Mouse (Mus musculus): ENCODE data around the gene Agpat4. TPM values are rescaled to one million over a fixed set of nuclear protein-coding genes. Genes with fewer than 3 reads are reported as not detected.

Agpat4 gene
- polyA plus RNA-seq, 1 experiment from 2014 or later: 38.8 TPM

DNA sequence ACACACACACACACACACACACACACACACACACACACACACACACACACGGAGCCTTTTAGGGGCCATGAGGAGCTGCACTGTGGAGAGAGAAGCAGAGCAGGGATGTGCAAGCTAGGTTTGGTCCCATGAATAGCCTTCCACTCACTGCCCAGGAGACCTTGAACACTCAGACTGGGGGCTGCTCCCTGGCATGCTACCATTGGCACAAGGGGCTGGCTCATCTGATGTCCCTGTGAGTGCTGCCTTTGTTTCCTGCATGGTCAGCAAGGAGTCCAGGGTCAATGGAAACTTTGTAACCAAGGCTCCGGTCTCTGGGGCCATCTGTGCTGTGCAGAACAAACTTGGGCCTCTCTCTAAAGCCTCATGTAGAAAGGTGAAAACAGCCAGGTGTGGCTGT is 10.5 kb downstream of the Agpat4 start:
- 77% methylated on average over 2 of the region's 2 CpGs for WGBS

DNA sequence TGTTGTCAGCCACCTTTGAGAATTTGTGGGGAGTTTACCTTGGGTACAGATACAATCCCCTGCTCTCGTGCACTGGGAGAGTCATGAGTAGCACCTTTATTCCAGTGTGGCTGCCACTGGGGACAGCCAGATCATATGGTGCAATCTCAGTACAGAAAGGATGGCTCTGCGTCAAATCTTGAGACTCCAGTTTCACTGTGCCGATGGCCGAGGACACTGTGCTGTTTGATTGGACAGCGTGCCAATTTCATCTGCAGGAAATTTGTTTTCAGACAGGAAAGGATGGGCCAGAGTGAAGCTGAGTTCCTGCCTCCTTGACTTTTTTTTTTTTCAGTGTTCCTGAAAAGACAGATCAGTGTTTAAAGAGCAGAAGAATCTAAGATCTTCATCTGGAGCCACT is 12.7 kb downstream of the Agpat4 start:
- no peaks in the 10 kb centered on the region for H3K9me3 ChIP-seq
- H3K27ac ChIP-seq: no peak overlapping the region
- no peak overlapping the region for H3K4me3 ChIP-seq
- H3K36me3 ChIP-seq: peaks cover 36% of the 10 kb centered on the region
- 0 out of 2 replicates have a peak, but pooled peaks cover 4% of the 10 kb centered on the region for H3K4me1 ChIP-seq
- no peak overlapping the region for H3K9ac ChIP-seq
- ATAC-seq (ENCODE audit: low FRiP score, low read depth): no peak
- H3K4me2 ChIP-seq (replicated peaks): no peak overlapping the region
- 76% methylated on average over 5 of the region's 5 CpGs for WGBS
- no peaks in the 10 kb centered on the region for H3K27me3 ChIP-seq

More for the DNA sequence above, 10.5 kb downstream of the Agpat4 start:
- no peak overlapping the region for H3K4me3 ChIP-seq
- H3K9me3 ChIP-seq: no peaks in the 10 kb centered on the region
- H3K9ac ChIP-seq: no peak overlapping the region
- H3K36me3 ChIP-seq: peaks cover 45% of the 10 kb centered on the region
- no peak overlapping the region for H3K4me2 ChIP-seq (replicated peaks)
- H3K27me3 ChIP-seq: no peaks in the 10 kb centered on the region
- no peak for ATAC-seq (ENCODE audit: low FRiP score, low read depth)
- 0 out of 2 replicates have a peak, but pooled peaks cover 4% of the 10 kb centered on the region for H3K4me1 ChIP-seq
- no peak overlapping the region for H3K27ac ChIP-seq

DNA sequence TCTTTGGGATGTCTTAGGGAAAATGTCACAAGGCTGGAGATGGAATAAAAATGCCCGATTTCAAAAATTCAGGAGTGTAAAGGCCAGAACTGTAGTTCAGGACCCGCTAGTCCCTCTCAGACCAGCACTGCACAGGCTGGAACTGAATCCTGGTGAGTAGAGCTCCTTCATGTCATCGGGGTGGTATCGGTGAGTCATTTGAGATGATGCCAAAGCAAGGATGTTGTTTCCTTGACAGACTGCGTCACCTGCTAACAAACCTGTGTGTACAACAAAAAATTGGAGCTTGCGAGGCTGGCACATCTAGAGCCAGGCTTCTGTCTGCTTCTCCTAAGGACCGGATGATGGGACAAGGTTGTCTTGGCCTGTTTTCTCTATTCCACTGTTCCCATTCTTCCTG is 13.1 kb downstream of the Agpat4 start:
- H3K4me1 ChIP-seq: 0 out of 2 replicates have a peak, but pooled peaks cover 4% of the 10 kb centered on the region
- ATAC-seq (ENCODE audit: low FRiP score, low read depth): no peak
- H3K36me3 ChIP-seq: peaks cover 32% of the 10 kb centered on the region
- no peak overlapping the region for H3K27ac ChIP-seq
- H3K9ac ChIP-seq: no peak overlapping the region
- H3K4me3 ChIP-seq: no peak overlapping the region
- H3K27me3 ChIP-seq: no peaks in the 10 kb centered on the region
- WGBS: 91% methylated on average over 7 of the region's 7 CpGs
- H3K9me3 ChIP-seq: no peaks in the 10 kb centered on the region
- no peak overlapping the region for H3K4me2 ChIP-seq (replicated peaks)

DNA sequence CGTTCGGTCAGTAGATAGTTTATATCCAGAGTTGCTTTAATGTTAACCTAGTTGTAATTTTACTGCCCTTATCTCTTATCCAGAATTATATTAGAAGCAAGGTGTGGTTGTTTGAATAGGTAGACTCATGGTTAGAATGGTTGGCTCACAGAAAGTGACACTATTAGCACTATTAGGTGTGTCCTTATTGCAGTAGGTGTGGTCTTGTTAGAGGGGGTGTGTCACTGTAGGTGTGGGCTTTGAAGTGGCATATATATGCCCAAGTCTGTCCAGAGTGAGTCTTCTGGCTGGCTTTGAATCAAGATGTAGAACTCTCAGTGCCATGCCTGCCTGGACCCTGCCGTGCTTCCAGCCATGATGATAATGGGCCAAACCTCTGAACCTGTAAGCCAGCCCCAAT is 14.4 kb downstream of the Agpat4 start:
- Histone ChIP-seq H3K36me3 (peaks cover 25% of the 10 kb centered on the region), H3K9ac (no peak overlapping the region), H3K4me1 (0 out of 2 replicates have a peak, but pooled peaks cover 4% of the 10 kb centered on the region), H3K4me3 (no peak overlapping the region), H3K9me3 (no peaks in the 10 kb centered on the region), H3K27me3 (no peaks in the 10 kb centered on the region), H3K27ac (no peak overlapping the region), H3K4me2 (replicated peaks) (no peak overlapping the region)
- no peak for ATAC-seq (ENCODE audit: low FRiP score, low read depth)
- WGBS: 99% methylated on average over 3 of the region's 3 CpGs

DNA sequence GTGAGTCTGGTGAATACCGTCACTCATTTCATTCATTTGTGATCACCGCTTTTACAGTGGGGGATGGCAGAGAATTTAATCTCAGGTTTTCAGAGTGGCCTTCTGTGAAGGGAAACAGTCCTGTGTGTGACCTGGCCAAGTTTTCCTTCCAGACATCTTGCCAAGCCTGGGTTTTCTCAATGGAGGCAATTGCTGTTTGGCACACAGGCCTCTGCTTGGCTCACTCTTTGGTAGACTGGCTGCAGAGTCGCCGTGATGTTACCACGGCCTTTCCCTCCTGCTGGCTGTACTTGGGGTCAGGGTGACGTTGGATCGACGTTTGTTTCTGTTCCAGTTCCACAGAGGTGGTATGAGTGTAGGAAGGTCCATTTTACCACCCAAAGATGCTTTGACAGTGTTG is 15.5 kb downstream of the Agpat4 start:
- 0 out of 2 replicates have a peak, but pooled peaks cover 4% of the 10 kb centered on the region for H3K4me1 ChIP-seq
- no peaks in the 10 kb centered on the region for H3K27me3 ChIP-seq
- no peak overlapping the region for H3K27ac ChIP-seq
- 93% methylated on average over 8 of the region's 8 CpGs for WGBS
- peaks cover 25% of the 10 kb centered on the region for H3K36me3 ChIP-seq
- no peak overlapping the region for H3K4me3 ChIP-seq
- ATAC-seq (ENCODE audit: low FRiP score, low read depth): no peak
- H3K9ac ChIP-seq: no peak overlapping the region
- no peak overlapping the region for H3K4me2 ChIP-seq (replicated peaks)
- H3K9me3 ChIP-seq: no peaks in the 10 kb centered on the region

DNA sequence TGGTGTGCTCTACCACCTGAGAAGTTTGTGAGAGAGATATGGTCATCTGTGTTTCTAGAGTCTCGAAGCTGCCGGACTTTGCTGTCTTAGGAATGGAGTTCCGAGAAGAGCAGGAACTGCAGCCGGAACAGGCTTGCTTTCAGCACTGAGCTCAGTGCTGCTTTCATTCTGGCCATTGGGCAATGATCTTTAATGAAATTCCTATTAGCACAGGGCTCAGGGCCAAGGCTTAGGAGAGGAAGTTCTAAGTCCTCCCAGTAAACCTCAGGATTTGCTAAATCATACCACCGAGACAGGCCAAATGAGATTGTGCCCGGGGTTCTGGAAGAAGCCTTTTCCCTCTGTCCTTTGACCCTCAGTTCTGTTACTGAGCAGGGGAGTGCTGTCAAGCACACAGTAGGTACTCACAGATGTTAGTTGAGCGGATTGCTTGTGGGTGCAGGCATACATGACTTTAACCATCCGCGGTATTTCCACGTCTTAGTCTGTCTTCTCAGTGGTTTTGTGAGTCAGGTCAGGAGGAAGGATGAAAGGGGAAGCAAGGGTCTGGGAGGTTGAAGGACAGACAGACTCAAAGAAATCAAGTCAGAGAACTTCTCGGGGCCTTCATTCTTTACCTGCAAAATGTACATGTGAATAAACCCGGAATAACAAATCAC is 16.6 kb downstream of the Agpat4 start:
- Histone ChIP-seq H3K4me1 (no peaks in the 10 kb centered on the region), H3K27me3 (no peaks in the 10 kb centered on the region), H3K27ac (no peak overlapping the region), H3K9ac (no peak overlapping the region), H3K4me3 (no peak overlapping the region), H3K4me2 (replicated peaks) (no peak overlapping the region), H3K9me3 (no peaks in the 10 kb centered on the region), H3K36me3 (peaks cover 33% of the 10 kb centered on the region)
- no peak for ATAC-seq (ENCODE audit: low FRiP score, low read depth)
- WGBS: 92% methylated on average over 12 of the region's 12 CpGs

DNA sequence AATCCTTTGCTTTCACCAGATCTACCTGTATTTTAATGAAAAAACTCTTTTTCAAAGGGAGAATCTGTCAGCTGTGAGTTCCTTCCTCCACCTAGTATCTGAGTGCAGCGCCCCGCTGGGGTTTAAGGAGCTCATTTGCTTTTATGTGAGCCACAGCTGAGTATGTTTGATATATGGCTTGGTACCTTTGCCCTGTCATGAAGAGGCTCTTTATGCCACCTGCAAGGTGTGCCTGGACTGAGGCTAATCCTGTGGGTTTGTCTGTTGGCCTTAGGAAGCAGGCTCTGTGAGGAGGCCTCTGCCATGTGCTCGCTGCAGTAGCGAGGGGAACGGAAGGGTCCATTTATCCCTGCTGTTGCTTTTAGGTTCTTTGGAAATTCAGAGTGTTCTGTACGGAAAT is 19.9 kb downstream of the Agpat4 start:
- ATAC-seq (ENCODE audit: low FRiP score, low read depth): no peak
- Histone ChIP-seq H3K27me3 (no peaks in the 10 kb centered on the region), H3K4me1 (no peaks in the 10 kb centered on the region), H3K36me3 (peaks cover 28% of the 10 kb centered on the region), H3K27ac (no peak overlapping the region), H3K9me3 (no peaks in the 10 kb centered on the region; the same call in 1 of the 2 replicates), H3K4me2 (replicated peaks) (no peak overlapping the region), H3K9ac (no peak overlapping the region), H3K4me3 (no peak overlapping the region)
- 91% methylated on average over 6 of the region's 6 CpGs for WGBS

DNA sequence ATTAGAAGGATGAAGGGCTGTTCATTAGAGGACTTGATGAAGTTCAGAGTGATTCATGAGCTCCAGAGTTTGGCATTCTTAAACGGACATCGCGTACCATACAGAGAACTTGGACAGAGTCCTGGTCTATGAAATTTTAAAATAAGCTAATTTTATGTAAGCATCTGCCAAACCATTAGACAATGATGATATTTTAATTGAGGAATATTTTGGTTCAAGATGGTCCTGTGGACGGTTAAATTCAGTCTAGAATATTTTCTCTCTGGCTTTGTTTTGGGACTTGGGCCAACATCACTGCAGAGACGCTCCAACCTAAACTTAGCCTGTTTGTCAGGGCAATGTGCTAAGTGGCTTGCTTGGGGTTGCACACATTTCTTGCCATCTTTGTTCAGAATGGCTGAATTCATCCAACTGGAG is 25.5 kb downstream of the Agpat4 start:
- H3K36me3 ChIP-seq: peaks cover 15% of the 10 kb centered on the region
- no peak overlapping the region; the same call in 1 of the 2 replicates for H3K27ac ChIP-seq

DNA sequence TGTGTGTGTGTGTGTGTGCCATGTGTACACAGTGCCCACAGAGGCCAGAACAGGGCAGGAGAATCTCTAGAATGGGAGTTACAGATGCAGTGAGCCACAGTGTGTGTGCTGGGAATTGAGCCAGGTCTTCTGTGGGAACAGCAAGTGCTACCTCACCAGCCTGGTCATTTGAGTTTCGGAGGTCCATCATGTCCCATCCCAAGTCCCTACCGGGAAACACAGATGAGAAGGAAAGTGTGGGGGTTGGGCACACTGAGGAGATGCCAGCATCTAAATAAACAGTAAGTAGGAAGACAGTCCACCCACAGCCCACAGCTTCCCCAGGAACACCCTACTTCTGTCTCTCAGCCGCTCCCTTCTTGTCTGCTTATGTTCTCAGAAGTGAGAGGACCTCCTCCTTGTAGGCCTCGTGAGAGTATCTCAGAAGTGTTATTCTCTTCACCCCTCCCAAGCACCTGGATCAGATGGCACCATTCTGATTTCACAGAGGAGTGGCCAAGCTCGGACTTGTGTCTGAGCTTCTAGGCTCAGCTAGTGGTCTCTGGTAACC is 27.7 kb downstream of the Agpat4 start:
- no peak for ATAC-seq (ENCODE audit: low FRiP score, low read depth)
- 0 out of 2 replicates have a peak, but pooled peaks cover 4% of the 10 kb centered on the region for H3K4me1 ChIP-seq
- no peak overlapping the region for H3K27ac ChIP-seq
- no peaks in the 10 kb centered on the region for H3K9me3 ChIP-seq
- WGBS: 85% methylated on average over 5 of the region's 5 CpGs
- H3K36me3 ChIP-seq: peaks cover 12% of the 10 kb centered on the region
- H3K27me3 ChIP-seq: no peaks in the 10 kb centered on the region
- no peak overlapping the region for H3K4me2 ChIP-seq (replicated peaks)
- no peak overlapping the region for H3K4me3 ChIP-seq
- H3K9ac ChIP-seq: no peak overlapping the region

More for the DNA sequence above, 25.5 kb downstream of the Agpat4 start:
- Histone ChIP-seq H3K4me3 (no peak overlapping the region), H3K4me2 (replicated peaks) (no peak overlapping the region), H3K27me3 (no peaks in the 10 kb centered on the region), H3K9me3 (no peaks in the 10 kb centered on the region; the same call in 1 of the 2 replicates), H3K4me1 (0 out of 2 replicates have a peak, but pooled peaks cover 4% of the 10 kb centered on the region), H3K9ac (no peak overlapping the region)
- ATAC-seq (ENCODE audit: low FRiP score, low read depth): no peak
- 82% methylated on average over 5 of the region's 5 CpGs for WGBS

DNA sequence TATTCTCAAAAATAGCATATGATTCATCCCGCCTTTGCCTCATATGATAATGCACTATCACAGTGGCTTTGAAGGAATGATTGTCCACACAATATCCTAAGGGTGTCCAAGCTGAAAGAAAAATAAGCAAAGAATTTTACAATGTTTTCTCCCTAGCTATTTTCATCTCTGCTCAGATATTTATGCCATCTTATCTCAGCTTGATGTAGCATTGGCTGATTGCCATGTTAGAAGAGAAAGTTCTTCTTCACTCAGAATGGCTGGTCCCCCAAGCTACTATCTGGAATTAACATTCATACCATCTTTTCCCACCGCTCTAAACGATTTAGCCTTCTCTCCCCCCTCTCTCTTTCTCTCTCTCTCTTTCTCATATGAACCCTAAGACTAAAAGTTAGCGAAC is 29.3 kb downstream of the Agpat4 start:
- no peaks in the 10 kb centered on the region for H3K9me3 ChIP-seq
- H3K4me2 ChIP-seq (replicated peaks): no peak overlapping the region
- peaks cover 27% of the 10 kb centered on the region for H3K36me3 ChIP-seq
- 93% methylated on average over 4 of the region's 4 CpGs for WGBS
- H3K9ac ChIP-seq: no peak overlapping the region
- H3K27me3 ChIP-seq: no peaks in the 10 kb centered on the region
- no peak for ATAC-seq (ENCODE audit: low FRiP score, low read depth)
- H3K27ac ChIP-seq: no peak overlapping the region
- H3K4me3 ChIP-seq: no peak overlapping the region
- 0 out of 2 replicates have a peak, but pooled peaks cover 4% of the 10 kb centered on the region for H3K4me1 ChIP-seq

DNA sequence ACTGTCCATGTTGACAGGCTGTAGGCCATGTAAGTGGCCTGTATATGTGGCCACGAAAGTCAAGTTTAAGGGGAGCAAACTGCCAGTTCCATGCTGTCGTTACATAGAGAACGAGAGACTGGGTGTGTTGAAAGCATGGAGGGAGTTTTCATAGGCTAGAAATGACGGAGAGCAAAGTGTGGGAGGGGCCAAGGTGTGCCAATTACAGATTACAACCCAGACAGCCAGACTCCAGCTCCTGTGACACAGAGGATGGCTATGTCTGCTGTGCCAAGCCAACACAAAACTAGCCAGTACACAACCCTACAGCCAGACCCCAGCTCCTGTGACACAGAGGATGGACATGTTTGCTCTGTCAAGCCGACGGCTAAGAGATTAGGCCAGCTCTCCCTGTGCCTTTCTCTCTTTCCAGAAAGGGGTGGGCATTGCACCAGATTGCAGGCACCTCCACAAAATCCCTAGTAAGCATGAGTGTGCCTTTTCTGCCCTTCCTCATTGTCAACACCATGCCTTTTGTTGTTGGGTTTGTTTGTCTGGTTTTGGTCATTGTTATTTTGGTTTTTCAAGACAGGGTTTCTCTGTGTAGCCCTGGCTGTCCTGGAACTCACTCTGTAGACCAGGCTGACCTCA is 30.8 kb downstream of the Agpat4 start:
- H3K27ac ChIP-seq: no peak overlapping the region
- WGBS: 84% methylated on average over 6 of the region's 6 CpGs
- H3K27me3 ChIP-seq: no peaks in the 10 kb centered on the region
- H3K4me2 ChIP-seq (replicated peaks): no peak overlapping the region
- H3K36me3 ChIP-seq: peaks cover 42% of the 10 kb centered on the region
- 0 out of 2 replicates have a peak, but pooled peaks cover 2% of the 10 kb centered on the region for H3K4me1 ChIP-seq
- ATAC-seq (ENCODE audit: low FRiP score, low read depth): no peak
- no peak overlapping the region for H3K4me3 ChIP-seq
- H3K9ac ChIP-seq: no peak overlapping the region
- no peaks in the 10 kb centered on the region for H3K9me3 ChIP-seq

DNA sequence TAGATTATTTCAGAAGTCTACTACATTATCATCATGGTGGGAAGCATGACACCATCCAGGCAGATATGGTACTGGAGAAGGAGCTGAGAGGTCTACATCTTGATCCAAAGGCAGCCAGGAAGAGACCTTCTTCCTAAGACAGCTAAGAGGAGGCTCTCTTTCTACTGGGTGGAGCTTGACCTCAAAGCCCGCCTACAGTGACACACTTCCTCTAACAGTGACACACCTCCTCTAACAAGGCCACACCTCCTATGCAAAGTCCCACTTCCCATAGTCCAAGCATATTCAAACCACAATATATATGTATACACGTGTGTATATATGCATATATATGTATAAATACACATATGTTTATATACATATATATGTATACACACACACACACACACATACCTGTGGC is 32.5 kb downstream of the Agpat4 start:
- ATAC-seq (ENCODE audit: low FRiP score, low read depth): no peak

More for the DNA sequence above, 32.5 kb downstream of the Agpat4 start:
- no peak overlapping the region for H3K27ac ChIP-seq
- H3K4me1 ChIP-seq: no peaks in the 10 kb centered on the region
- no peaks in the 10 kb centered on the region for H3K9me3 ChIP-seq
- no peak overlapping the region for H3K9ac ChIP-seq
- H3K36me3 ChIP-seq: peaks cover 45% of the 10 kb centered on the region
- H3K27me3 ChIP-seq: no peaks in the 10 kb centered on the region
- WGBS: 88% methylated on average over 2 of the region's 2 CpGs
- H3K4me3 ChIP-seq: no peak overlapping the region
- no peak overlapping the region for H3K4me2 ChIP-seq (replicated peaks)
